Mouse (Mus musculus): ENCODE measurements at regions not wholly inside any gene's neighbourhood (a gene's known extent, or its start where the extent isn't known, plus 50 kb on each side); places are given as distances from the start of the nearest gene placed in this dataset.
"Not testable (repeated sequence)": the region's sequence is repeated elsewhere in the genome, so short reads cannot be mapped to it uniquely, and the experiment has no call there.

GRCm38 (mm10) chr17:79545878-79546277 lies 65.8 kb upstream of the Rmdn2 start:
- DNase-seq (ENCODE audit: inconsistent age in 2 of 2, low spot score in 1 of 2): no peak

DNA sequence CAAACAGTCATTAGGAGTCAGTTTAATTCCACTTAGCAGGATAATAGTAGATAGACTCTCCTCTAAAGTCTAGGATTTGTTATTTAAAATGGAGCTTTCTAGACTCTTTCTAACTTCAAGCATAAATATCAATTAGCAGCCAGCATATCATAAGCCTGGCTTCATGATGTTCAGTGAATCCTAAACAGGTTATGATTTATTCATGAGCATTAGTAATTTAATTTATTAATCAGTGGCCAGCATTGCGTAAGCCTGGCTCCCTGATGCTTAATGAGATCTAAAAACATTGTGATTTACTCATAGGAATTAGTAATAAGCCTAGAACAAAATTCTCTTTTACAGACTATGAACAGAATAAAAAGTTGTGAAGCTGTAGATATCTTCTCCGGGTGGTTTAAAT lies 64.6 kb upstream of the Rmdn2 start:
- DNase-seq (ENCODE audit: inconsistent age in 2 of 2, low spot score in 1 of 2): peak in 1 of 2 experiments; percentile 29

DNA sequence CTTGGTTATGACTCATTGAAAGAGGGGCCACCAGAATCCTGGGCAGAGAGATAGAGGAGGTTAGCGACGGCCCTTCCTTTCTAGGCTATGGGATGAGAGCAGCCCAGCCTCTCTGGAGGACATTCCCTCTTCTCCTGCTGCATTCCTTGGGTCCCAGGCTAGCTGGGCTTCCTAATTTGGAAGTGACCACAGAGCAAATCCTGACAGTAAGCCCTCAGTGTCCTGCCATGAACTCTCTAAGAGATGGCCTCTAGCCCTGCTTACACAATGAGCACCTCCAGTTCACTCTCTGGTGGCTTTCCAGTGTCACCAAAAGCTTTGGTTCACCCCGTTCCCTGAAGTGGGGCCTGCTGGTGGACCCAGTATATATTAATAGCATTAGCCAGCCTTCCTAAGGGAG lies 64.1 kb upstream of the Rmdn2 start:
- no peak for DNase-seq (ENCODE audit: inconsistent age in 2 of 2, low spot score in 1 of 2)

DNA sequence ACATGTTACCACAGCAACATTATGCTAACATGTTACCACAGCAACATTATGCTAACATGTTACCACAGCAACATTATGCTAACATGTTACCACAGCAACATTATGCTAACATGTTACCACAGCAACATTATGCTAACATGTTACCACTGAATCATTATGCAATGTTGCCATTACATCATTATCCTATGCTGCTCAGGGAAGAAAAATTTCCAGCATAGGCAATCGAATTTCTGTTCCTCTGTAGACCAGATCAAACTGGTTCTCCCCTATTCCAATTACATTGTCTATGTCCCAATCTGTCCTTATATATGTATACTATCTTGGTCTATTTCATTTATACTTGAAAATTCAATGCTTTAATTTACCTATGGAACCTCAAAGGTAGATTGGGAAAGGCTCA lies 61.3 kb upstream of the Rmdn2 start:
- not testable (repeated sequence) for DNase-seq (ENCODE audit: inconsistent age in 2 of 2, low spot score in 1 of 2)

GRCm38 (mm10) chr17:79553850-79554249 lies 57.8 kb upstream of the Rmdn2 start:
- DNase-seq (ENCODE audit: inconsistent age in 2 of 2, low spot score in 1 of 2): peak in 1 of 2 experiments; percentile 35

- no peak for DNase-seq (ENCODE audit: inconsistent age in 2 of 2, low spot score in 1 of 2)
Measured at GRCm38 (mm10) chr17:79555593-79555992, 56.1 kb upstream of the Rmdn2 start.
